Mouse (Mus musculus) intestine, postnatal 0 days (tissue): ENCODE measurements at regions not wholly inside any gene's neighbourhood (a gene's known extent, or its start where the extent isn't known, plus 50 kb on each side); places are given as distances from the start of the nearest gene placed in this dataset.

Experiments used
- ATAC-seq: fragments of 200-750 bp; cut with Nextera tagmentation; 2 replicates; pipeline ENCODE4 v1.8.0; 2017; ENCODE audit warnings: mild to moderate bottlenecking, moderate TSS enrichment, moderate library complexity
- H3K27ac ChIP-seq: fragments of 300-500 bp; sonication (generic); 2 replicates; pipeline ENCODE4 v1.5.1; 2014; ENCODE audit warnings: mild to moderate bottlenecking, low read depth, low read length, moderate library complexity
- H3K27me3 ChIP-seq: fragments of 300-500 bp; sonication (generic); replicated peaks from 2 replicates; pipeline ENCODE4 v1.6.1; 2014; ENCODE audit warnings: low read length, mixed read lengths; ENCODE audit not compliant: control insufficient read depth, insufficient read depth
- H3K36me3 ChIP-seq: fragments of 300-500 bp; sonication (generic); 2 replicates; pipeline ENCODE4 v1.6.1; 2014; ENCODE audit warnings: mild to moderate bottlenecking, moderate library complexity; ENCODE audit not compliant: control insufficient read depth, insufficient read depth
- H3K4me1 ChIP-seq: fragments of 300-500 bp; sonication (generic); replicated peaks from 2 replicates; pipeline ENCODE4 v1.6.1; 2014; ENCODE audit warnings: antibody characterized with exemption, low read length, mixed read lengths; ENCODE audit not compliant: control insufficient read depth, insufficient read depth
- H3K4me2 ChIP-seq: fragments of 300-500 bp; sonication (generic); replicated peaks from 2 replicates; pipeline ENCODE4 v1.6.1; 2014; ENCODE audit warnings: low read depth, mild to moderate bottlenecking, moderate library complexity
- H3K4me3 ChIP-seq: fragments of 300-500 bp; sonication (generic); 2 replicates; pipeline ENCODE4 v1.5.1; 2014; ENCODE audit warnings: low read depth, low read length
- H3K9ac ChIP-seq: fragments of 300-500 bp; sonication (generic); 2 replicates; pipeline ENCODE4 v1.6.1; 2014; ENCODE audit warnings: mild to moderate bottlenecking, low read depth, low read length
- H3K9me3 ChIP-seq: fragments of 300-500 bp; sonication (generic); 2 replicates; pipeline ENCODE4 v1.6.1; 2016; ENCODE audit warnings: mixed run types; ENCODE audit not compliant: control insufficient read depth
- CTCF ChIP-seq: sonication (generic); IDR thresholded peaks from 2 replicates; pipeline ENCODE4 v1.5.1; 2016; ENCODE audit warnings: low read depth, mild to moderate bottlenecking, control low read depth, antibody characterized with exemption, moderate library complexity
- WGBS: fragments of 180-500 bp; shearing (Covaris S2); extraction: QIAGEN DNeasy Blood & Tissue Kit; methylation state at CpG from one replicate; pipeline ENCODE4 v1.1.7; 2014; 5-methylcytosine and 5-hydroxymethylcytosine counted together

- no peaks in the 10 kb centered on the region for H3K27me3 ChIP-seq
- no peaks in the 10 kb centered on the region for H3K4me1 ChIP-seq
- no peak overlapping the region for H3K4me3 ChIP-seq
- H3K36me3 ChIP-seq = no peaks in the 10 kb centered on the region
- H3K9me3 ChIP-seq = no peaks in the 10 kb centered on the region
- 90% methylated on average over 4 of the region's 4 CpGs for WGBS
- no peak for ATAC-seq
- H3K9ac ChIP-seq = no peak overlapping the region
- TF ChIP-seq CTCF = no peak
- H3K27ac ChIP-seq = no peak overlapping the region
- no peak overlapping the region for H3K4me2 ChIP-seq
These were observed 69.5 kb upstream of the Psmd7 start for GRCm38 (mm10) chr8:107657741-107658140.

GRCm38 (mm10) chr8:107658386-107658785 is 70.1 kb upstream of the Psmd7 start:
- no peaks in the 10 kb centered on the region for H3K4me1 ChIP-seq
- WGBS = 94% methylated on average over 6 of the region's 6 CpGs
- no peak overlapping the region for H3K4me2 ChIP-seq
- no peaks in the 10 kb centered on the region for H3K36me3 ChIP-seq
- H3K9ac ChIP-seq = no peak overlapping the region
- no peaks in the 10 kb centered on the region for H3K9me3 ChIP-seq
- no peak overlapping the region for H3K4me3 ChIP-seq
- no peak overlapping the region for H3K27ac ChIP-seq
- no peak for TF ChIP-seq CTCF
- no peaks in the 10 kb centered on the region for H3K27me3 ChIP-seq
- no peak for ATAC-seq

GRCm38 (mm10) chr8:107660624-107661023 is 72.4 kb upstream of the Psmd7 start:
- Histone ChIP-seq H3K9me3 (no peaks in the 10 kb centered on the region), H3K4me2 (no peak overlapping the region), H3K27ac (no peak overlapping the region), H3K4me1 (no peaks in the 10 kb centered on the region), H3K4me3 (no peak overlapping the region), H3K27me3 (no peaks in the 10 kb centered on the region), H3K9ac (no peak overlapping the region), H3K36me3 (no peaks in the 10 kb centered on the region)
- no peak for TF ChIP-seq CTCF
- no peak for ATAC-seq
- WGBS = 86% methylated on average over 6 of the region's 6 CpGs

- H3K9me3 ChIP-seq = no peaks in the 10 kb centered on the region
- ATAC-seq = no peak
- H3K9ac ChIP-seq = no peak overlapping the region
- no peak for TF ChIP-seq CTCF
- H3K4me2 ChIP-seq = no peak overlapping the region
- H3K4me1 ChIP-seq = no peaks in the 10 kb centered on the region
- H3K4me3 ChIP-seq = no peak overlapping the region
- H3K27ac ChIP-seq = no peak overlapping the region
- 88% methylated on average over 5 of the region's 5 CpGs for WGBS
- H3K27me3 ChIP-seq = no peaks in the 10 kb centered on the region
- no peaks in the 10 kb centered on the region for H3K36me3 ChIP-seq
These were observed 81.3 kb upstream of the Psmd7 start for GRCm38 (mm10) chr8:107669608-107670007.

- Histone ChIP-seq H3K27me3 (no peaks in the 10 kb centered on the region), H3K4me2 (no peak overlapping the region), H3K27ac (no peak overlapping the region), H3K9me3 (no peaks in the 10 kb centered on the region), H3K9ac (no peak overlapping the region), H3K4me1 (no peaks in the 10 kb centered on the region), H3K4me3 (no peak overlapping the region), H3K36me3 (no peaks in the 10 kb centered on the region)
- 0 out of 2 replicates have a peak, but pooled peaks have one; percentile 13 for TF ChIP-seq CTCF
- no peak for ATAC-seq
- 44% methylated on average over 8 of the region's 8 CpGs for WGBS
These were observed 83.2 kb upstream of the Psmd7 start for GRCm38 (mm10) chr8:107671471-107671870.

- Histone ChIP-seq H3K27ac (no peak overlapping the region), H3K9ac (no peak overlapping the region), H3K9me3 (no peaks in the 10 kb centered on the region), H3K4me2 (no peak overlapping the region), H3K4me3 (no peak overlapping the region), H3K4me1 (no peaks in the 10 kb centered on the region), H3K27me3 (no peaks in the 10 kb centered on the region), H3K36me3 (no peaks in the 10 kb centered on the region)
- TF ChIP-seq CTCF = no peak
- ATAC-seq = no peak
- WGBS = 92% methylated on average over 6 of the region's 6 CpGs
These were observed 84.4 kb upstream of the Psmd7 start for GRCm38 (mm10) chr8:107672691-107673090.

GRCm38 (mm10) chr8:107682066-107682465 is 93.8 kb upstream of the Psmd7 start:
- no peak for TF ChIP-seq CTCF

More at GRCm38 (mm10) chr8:107682066-107682465, 93.8 kb upstream of the Psmd7 start:
- ATAC-seq = no peak
- H3K4me1 ChIP-seq = no peaks in the 10 kb centered on the region
- H3K27me3 ChIP-seq = no peaks in the 10 kb centered on the region
- H3K9ac ChIP-seq = no peak overlapping the region
- H3K9me3 ChIP-seq = no peaks in the 10 kb centered on the region
- 91% methylated on average over 11 of the region's 11 CpGs for WGBS
- H3K4me3 ChIP-seq = no peak overlapping the region
- no peak overlapping the region for H3K4me2 ChIP-seq
- H3K36me3 ChIP-seq = no peaks in the 10 kb centered on the region
- no peak overlapping the region for H3K27ac ChIP-seq
